Mouse (Mus musculus): ENCODE measurements at regions not wholly inside any gene's neighbourhood (a gene's known extent, or its start where the extent isn't known, plus 50 kb on each side); places are given as distances from the start of the nearest gene placed in this dataset.

DNA sequence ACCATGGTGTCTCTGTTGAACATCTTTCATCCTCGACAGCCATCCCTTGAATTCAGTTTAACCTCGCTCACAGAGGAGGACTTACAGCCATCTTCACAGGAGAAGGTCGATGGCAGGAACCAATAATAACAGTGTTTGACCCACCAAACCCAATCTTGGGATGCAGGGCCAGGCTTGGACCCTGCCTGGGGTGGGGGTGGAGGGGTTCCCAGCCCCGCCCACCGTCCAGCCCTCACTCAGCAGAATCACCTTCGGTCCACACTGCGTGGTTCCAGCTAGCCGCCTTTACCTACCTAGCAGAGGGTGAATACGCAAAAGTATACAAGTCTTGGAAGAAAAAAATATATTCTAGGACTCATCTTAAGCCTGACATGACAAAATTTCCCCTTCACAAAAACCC is 400.5 kb upstream of the Atp11b start:
- in situ Hi-C loops (cut with MboI; ENCODE audit: low pct_ligation_motif_present, low pct_unique_long_range_greater_than_20kb, low sequenced_read_pairs), result no loop called here

DNA sequence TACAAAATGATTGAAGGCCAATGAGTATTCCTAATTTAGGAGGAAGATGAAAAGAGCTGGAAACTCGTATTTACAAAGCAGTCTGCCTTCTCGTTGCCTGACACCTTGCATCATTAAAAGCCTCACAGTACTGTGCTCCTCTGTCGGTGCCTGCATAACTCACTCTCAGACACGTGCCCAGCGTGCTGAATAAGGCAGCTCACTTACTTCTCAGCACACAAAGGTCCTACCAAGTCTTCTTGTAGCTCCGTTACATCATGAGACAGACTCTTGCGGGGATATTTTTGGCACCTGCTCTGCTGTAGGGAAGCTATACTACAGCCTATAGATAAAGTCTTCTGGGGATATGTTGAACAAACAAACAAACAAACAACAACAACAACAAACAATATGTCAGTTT is 400.0 kb upstream of the Atp11b start:
- no peak for DNase-seq (ENCODE audit: extremely low read depth)
- dilution Hi-C loops (cut with MboI; ENCODE audit: extremely low pct_ligation_motif_present, extremely low pct_unique_long_range_greater_than_20kb, low sequenced_read_pairs), result no loop called here
- no peak overlapping the region for H3K9ac ChIP-seq (ENCODE audit: insufficient read depth, low read depth)
- no peak overlapping the region for H3K4me2 ChIP-seq (ENCODE audit: insufficient read depth, low read depth, poor library complexity, severe bottlenecking)
- no peak overlapping the region for H3K4me3 ChIP-seq (replicated peaks in 1 of 3; ENCODE audit: low read depth in 2 of 3, low read length in 2 of 3, poor library complexity in 1 of 3)
- H3K9me3 ChIP-seq (replicated peaks; ENCODE audit: low read length), result no peaks in the 10 kb centered on the region
- peaks cover 4 to 36% of the 10 kb centered on the region in 2 experiments for H3K4me1 ChIP-seq (ENCODE audit: control insufficient read depth in 1 of 2, insufficient read depth in 2 of 2)
- in situ Hi-C loops (cut with MboI; ENCODE audit: low pct_ligation_motif_present, low pct_unique_long_range_greater_than_20kb, low sequenced_read_pairs), result no loop called here
- no peak overlapping the region for H3K27ac ChIP-seq (ENCODE audit: insufficient read depth, low read depth)
- no peaks in the 10 kb centered on the region for H3K27me3 ChIP-seq (replicated peaks)
- TF ChIP-seq ZMIZ1 (IDR thresholded peaks at IDR 0.05; ENCODE audit: low read depth, low read length), result no peak
- TF ChIP-seq JUN (IDR thresholded peaks at IDR 0.05; ENCODE audit: insufficient read depth, low read depth, low read length), result no peak
- no peak for TF ChIP-seq SMC3 (IDR thresholded peaks at IDR 0.05; ENCODE audit: low read depth, low read length)
- H3K36me3 ChIP-seq (replicated peaks in 1 of 2; ENCODE audit: control insufficient read depth in 1 of 2, insufficient read depth in 1 of 2, low read length in 1 of 2), result no peaks in the 10 kb centered on the region
- H3K79me2 ChIP-seq (replicated peaks; ENCODE audit: control insufficient read depth, extremely low read depth, insufficient read depth, poor library complexity, severe bottlenecking), result no peaks in the 10 kb centered on the region

More for the DNA sequence above, 400.5 kb upstream of the Atp11b start:
- Histone ChIP-seq H3K4me3 (replicated peaks in 1 of 3; ENCODE audit: low read depth in 2 of 3, low read length in 2 of 3, poor library complexity in 1 of 3) (no peak overlapping the region), H3K27ac (ENCODE audit: insufficient read depth, low read depth) (no peak overlapping the region), H3K36me3 (replicated peaks in 1 of 2; ENCODE audit: control insufficient read depth in 1 of 2, insufficient read depth in 1 of 2, low read length in 1 of 2) (no peaks in the 10 kb centered on the region), H3K4me1 (ENCODE audit: control insufficient read depth in 1 of 2, insufficient read depth in 2 of 2) (peaks cover 5 to 36% of the 10 kb centered on the region in 2 experiments), H3K27me3 (replicated peaks) (no peaks in the 10 kb centered on the region), H3K9me3 (replicated peaks; ENCODE audit: low read length) (no peaks in the 10 kb centered on the region), H3K79me2 (replicated peaks; ENCODE audit: control insufficient read depth, extremely low read depth, insufficient read depth, poor library complexity, severe bottlenecking) (no peaks in the 10 kb centered on the region), H3K4me2 (ENCODE audit: insufficient read depth, low read depth, poor library complexity, severe bottlenecking) (no peak overlapping the region), H3K9ac (ENCODE audit: insufficient read depth, low read depth) (no peak overlapping the region)
- dilution Hi-C loops (cut with MboI; ENCODE audit: extremely low pct_ligation_motif_present, extremely low pct_unique_long_range_greater_than_20kb, low sequenced_read_pairs), result no loop called here
- TF ChIP-seq CHD1 (IDR thresholded peaks at IDR 0.05; ENCODE audit: low read depth, low read length), result no peak
- no peak for TF ChIP-seq KAT2A (IDR thresholded peaks at IDR 0.05; ENCODE audit: insufficient replicate concordance, low read length)
- no peak for TF ChIP-seq ELF1 (IDR thresholded peaks at IDR 0.05; ENCODE audit: low read depth, low read length)
- TF ChIP-seq RCOR1 (conservative IDR thresholded peaks at IDR 0.05; ENCODE audit: low read depth, low read length), result no peak
- TF ChIP-seq SMC3 (IDR thresholded peaks at IDR 0.05; ENCODE audit: low read depth, low read length), result no peak
- TF ChIP-seq TBP (conservative IDR thresholded peaks at IDR 0.05; ENCODE audit: low read depth, low read length), result no peak
- no peak for TF ChIP-seq USF2 (conservative IDR thresholded peaks at IDR 0.05; ENCODE audit: low read depth, low read length)
- TF ChIP-seq GABPA (IDR thresholded peaks at IDR 0.05; ENCODE audit: insufficient replicate concordance, low read depth, low read length), result no peak
- TF ChIP-seq BHLHE40 (IDR thresholded peaks at IDR 0.05; ENCODE audit: low read depth, low read length), result no peak
- no peak for TF ChIP-seq MAFK (IDR thresholded peaks at IDR 0.05; ENCODE audit: insufficient replicate concordance, low read length)
- no peak for TF ChIP-seq JUN (IDR thresholded peaks at IDR 0.05; ENCODE audit: insufficient read depth, low read depth, low read length)
- DNase-seq (ENCODE audit: extremely low read depth), result no peak

DNA sequence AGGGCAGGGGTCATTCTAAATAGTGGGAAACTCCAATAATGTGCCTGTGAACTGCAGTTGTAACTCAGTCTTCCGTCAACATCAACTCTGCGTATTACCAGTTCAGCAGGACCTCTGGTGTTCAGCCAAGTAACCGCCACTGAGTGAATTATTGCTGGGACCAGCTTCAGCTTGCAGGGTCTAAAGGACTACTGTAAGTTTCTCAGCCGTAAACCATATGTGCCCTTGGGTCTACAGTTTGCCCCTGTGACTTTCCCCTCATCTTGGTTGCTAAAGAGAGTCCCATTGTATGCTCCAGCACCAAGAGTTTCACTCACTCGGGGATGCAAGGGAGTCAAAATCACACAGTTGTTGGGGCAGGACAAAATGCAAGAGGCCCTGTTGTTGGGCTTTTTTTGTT is 399.6 kb upstream of the Atp11b start:
- TF ChIP-seq ELF1 (IDR thresholded peaks at IDR 0.05; ENCODE audit: low read depth, low read length), result no peak
- no peak for TF ChIP-seq ETS1 (conservative IDR thresholded peaks at IDR 0.05; ENCODE audit: low read depth, low read length)
- TF ChIP-seq NRF1 (IDR thresholded peaks at IDR 0.05; ENCODE audit: low read depth, low read length), result no peak
- no peak for TF ChIP-seq MEF2A (IDR thresholded peaks at IDR 0.05; ENCODE audit: borderline replicate concordance, low read depth, low read length)
- TF ChIP-seq USF2 (conservative IDR thresholded peaks at IDR 0.05; ENCODE audit: low read depth, low read length), result no peak
- no peak for TF ChIP-seq PAX5 (IDR thresholded peaks at IDR 0.05; ENCODE audit: low read length)
- TF ChIP-seq MAZ (IDR thresholded peaks at IDR 0.05; ENCODE audit: low read depth, low read length), result no peak
- TF ChIP-seq TBP (conservative IDR thresholded peaks at IDR 0.05; ENCODE audit: low read depth, low read length), result no peak
- TF ChIP-seq TCF12 (IDR thresholded peaks at IDR 0.05; ENCODE audit: low read depth, low read length), result no peak
- TF ChIP-seq USF1 (IDR thresholded peaks at IDR 0.05; ENCODE audit: low read depth, low read length), result no peak
- no peak for TF ChIP-seq JUND (conservative IDR thresholded peaks at IDR 0.05; ENCODE audit: low read depth, low read length)
- TF ChIP-seq HCFC1 (IDR thresholded peaks at IDR 0.05; ENCODE audit: low read depth, low read length), result no peak
- TF ChIP-seq JUN (IDR thresholded peaks at IDR 0.05; ENCODE audit: insufficient read depth, low read depth, low read length), result no peak
- TF ChIP-seq POLR2AphosphoS2 (IDR thresholded peaks at IDR 0.05; ENCODE audit: low read depth, low read length), result no peak
- TF ChIP-seq MAFK (IDR thresholded peaks at IDR 0.05; ENCODE audit: insufficient replicate concordance, low read length), result no peak
- TF ChIP-seq BHLHE40 (IDR thresholded peaks at IDR 0.05; ENCODE audit: low read depth, low read length), result no peak
- TF ChIP-seq MXI1 (IDR thresholded peaks at IDR 0.05; ENCODE audit: low read depth, low read length), result no peak
- TF ChIP-seq RAD21 (IDR thresholded peaks at IDR 0.05; ENCODE audit: low read depth, low read length), result no peak
- TF ChIP-seq SMC3 (IDR thresholded peaks at IDR 0.05; ENCODE audit: low read depth, low read length), result no peak
- Histone ChIP-seq H3K9ac (ENCODE audit: insufficient read depth, low read depth) (no peak overlapping the region), H3K4me3 (replicated peaks in 1 of 3; ENCODE audit: low read depth in 2 of 3, low read length in 2 of 3, poor library complexity in 1 of 3) (no peak overlapping the region), H3K4me2 (ENCODE audit: insufficient read depth, low read depth, poor library complexity, severe bottlenecking) (no peak overlapping the region), H3K79me2 (replicated peaks; ENCODE audit: control insufficient read depth, extremely low read depth, insufficient read depth, poor library complexity, severe bottlenecking) (no peaks in the 10 kb centered on the region), H3K36me3 (replicated peaks in 1 of 2; ENCODE audit: control insufficient read depth in 1 of 2, insufficient read depth in 1 of 2, low read length in 1 of 2) (no peaks in the 10 kb centered on the region), H3K4me1 (ENCODE audit: control insufficient read depth in 1 of 2, insufficient read depth in 2 of 2) (peaks cover 0 to 36% of the 10 kb centered on the region in 2 experiments; a peak in 2 of 4 replicates), H3K9me3 (replicated peaks; ENCODE audit: low read length) (no peaks in the 10 kb centered on the region), H3K27me3 (replicated peaks) (no peaks in the 10 kb centered on the region), H3K27ac (ENCODE audit: insufficient read depth, low read depth) (no peak overlapping the region)
- in situ Hi-C loops (cut with MboI; ENCODE audit: low pct_ligation_motif_present, low pct_unique_long_range_greater_than_20kb, low sequenced_read_pairs), result no loop called here
- dilution Hi-C loops (cut with MboI; ENCODE audit: extremely low pct_ligation_motif_present, extremely low pct_unique_long_range_greater_than_20kb, low sequenced_read_pairs), result no loop called here
- DNase-seq (ENCODE audit: extremely low read depth), result no peak

Data from CH12.LX (cell line).